Mouse (Mus musculus) A20 (cell line): Measurements from ENCODE around the gene Gm7849.
"Not testable (repeated sequence)": the region's sequence is repeated elsewhere in the genome, so short reads cannot be mapped to it uniquely, and the experiment has no call there.

Source experiments
- DNase-seq: peaks from one replicate; pipeline ENCODE4 v3.0.0-alpha.2; 2011; ENCODE audit warnings: low read depth, low spot score

The Gm7849 gene

GRCm38 (mm10) chr8:21456460-21456859, at the start of gene Gm7849:
TSS of gene Gm7849 (minus strand) at chr8:21456560.
- not testable (repeated sequence) for DNase-seq

DNA sequence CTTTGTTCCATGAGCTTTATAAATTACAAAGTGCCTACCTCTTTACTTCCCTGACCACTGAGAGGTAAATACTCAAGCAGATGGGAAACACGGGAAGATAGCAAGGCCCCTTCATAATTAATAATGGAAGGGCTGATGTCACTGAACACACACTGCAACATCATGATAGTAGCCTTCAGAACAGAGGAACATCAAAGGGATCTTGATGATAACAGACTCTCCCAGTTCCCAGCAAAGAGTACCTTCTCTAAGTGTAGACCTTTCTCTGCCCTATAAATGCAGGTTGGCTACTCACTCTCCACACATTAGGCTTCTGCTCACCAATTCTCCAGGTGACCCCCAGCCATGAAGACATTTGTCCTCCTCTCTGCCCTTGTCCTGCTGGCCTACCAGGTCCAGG, 29.2 kb downstream of the Gm7849 start, which contains the start of gene Defa36:
Gene Defa36 (plus strand): TSS at position 301 of the 400 bp plus-strand sequence.
- DNase-seq = not testable (repeated sequence)
